Mouse (Mus musculus) right cerebral cortex, postnatal 36 days (tissue): ENCODE measurements around the gene Cd248.

Source experiments
- DNase-seq, 2 experiments: peaks; one replicate each; pipeline ENCODE4 v3.0.0; 2022; ENCODE audit warnings: low spot score in 2 of 2, mixed read lengths in 1 of 2

Gene Cd248

DNA sequence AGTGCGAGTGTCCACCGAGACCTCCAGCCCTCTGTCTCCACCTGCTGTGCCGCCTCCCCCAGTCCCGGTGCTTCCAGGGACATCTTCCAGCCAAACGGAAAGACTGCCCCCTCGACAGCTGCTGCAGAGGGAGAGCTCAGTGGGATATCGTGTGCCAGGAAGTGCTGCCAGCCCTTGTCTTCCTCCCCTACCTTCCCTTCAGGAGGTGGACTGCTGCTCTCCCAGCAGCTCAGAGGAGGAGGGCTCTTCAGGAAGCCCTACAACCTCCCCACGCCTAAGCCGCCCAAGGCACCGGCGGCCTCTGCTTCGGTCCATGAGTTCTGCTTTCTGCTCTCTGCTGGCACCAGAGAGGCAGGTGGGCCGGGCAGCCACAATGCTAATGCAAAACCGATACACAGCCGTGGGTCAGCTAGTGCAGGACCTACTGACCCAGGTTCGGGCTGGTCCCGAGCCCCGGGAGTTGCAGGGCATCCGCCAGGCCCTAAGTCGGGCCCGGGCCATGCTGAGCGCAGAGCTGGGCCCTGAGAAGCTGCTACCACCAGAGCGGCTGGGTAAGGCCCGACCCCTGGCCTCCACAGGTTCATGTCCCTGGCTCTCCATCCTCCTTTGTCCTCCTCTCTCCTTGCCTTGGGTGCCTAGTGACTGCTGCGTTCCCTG is 15.6 kb upstream of the Cd248 start:
- DNase-seq, result peak; percentile 41 to 66

- no peak for DNase-seq
These were observed 15.0 kb upstream of the Cd248 start for GRCm38 (mm10) chr19:5052853-5053252.

GRCm38 (mm10) chr19:5053909-5054308 is 14.0 kb upstream of the Cd248 start:
- no peak for DNase-seq

- no peak for DNase-seq
These were observed 11.6 kb upstream of the Cd248 start for GRCm38 (mm10) chr19:5056251-5056650.

DNA sequence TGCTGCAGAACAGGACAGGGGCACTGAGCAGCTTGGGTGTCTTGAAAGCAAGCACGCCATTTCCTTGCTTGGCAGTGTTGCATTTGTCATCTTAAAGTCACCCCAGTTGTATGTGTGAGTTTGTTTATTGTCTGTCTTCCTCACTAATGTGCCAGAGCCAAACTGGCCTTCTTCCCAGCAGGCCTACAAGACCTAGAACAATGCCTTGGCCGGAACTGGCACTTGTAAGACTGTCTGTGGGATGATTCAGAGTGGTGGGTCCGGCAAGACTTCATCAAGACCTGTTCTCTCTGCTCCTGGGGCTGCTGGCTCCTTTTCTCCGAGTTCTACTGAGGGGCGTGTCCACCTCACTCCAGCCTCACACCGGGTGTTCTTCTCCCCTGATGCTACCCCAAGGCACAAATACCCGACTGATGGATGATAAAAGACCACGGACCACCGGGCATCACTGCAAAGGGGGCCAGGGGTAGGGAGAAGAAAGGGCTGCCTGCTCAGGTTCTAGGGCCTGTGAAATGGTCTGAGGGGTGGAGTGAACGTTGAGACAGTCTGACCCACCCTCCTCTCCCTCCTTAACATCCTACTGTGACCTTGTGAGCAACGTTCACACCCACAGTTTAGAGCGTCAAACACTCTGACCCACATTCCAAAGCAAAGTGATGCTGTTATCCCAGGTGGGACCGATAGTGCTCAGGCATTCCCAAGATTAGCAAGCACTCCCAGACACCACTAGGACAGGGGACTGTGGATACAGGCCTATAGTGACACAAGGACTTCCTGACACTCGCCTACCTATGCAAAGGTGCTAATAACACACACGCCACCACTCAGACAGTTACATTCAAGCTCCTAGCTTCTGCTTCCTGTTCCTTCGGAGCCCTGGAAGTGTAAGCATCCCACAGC is 9.8 kb upstream of the Cd248 start:
- no peak for DNase-seq

- DNase-seq, result no peak
These were observed 8.8 kb upstream of the Cd248 start for GRCm38 (mm10) chr19:5058801-5059771.

DNA sequence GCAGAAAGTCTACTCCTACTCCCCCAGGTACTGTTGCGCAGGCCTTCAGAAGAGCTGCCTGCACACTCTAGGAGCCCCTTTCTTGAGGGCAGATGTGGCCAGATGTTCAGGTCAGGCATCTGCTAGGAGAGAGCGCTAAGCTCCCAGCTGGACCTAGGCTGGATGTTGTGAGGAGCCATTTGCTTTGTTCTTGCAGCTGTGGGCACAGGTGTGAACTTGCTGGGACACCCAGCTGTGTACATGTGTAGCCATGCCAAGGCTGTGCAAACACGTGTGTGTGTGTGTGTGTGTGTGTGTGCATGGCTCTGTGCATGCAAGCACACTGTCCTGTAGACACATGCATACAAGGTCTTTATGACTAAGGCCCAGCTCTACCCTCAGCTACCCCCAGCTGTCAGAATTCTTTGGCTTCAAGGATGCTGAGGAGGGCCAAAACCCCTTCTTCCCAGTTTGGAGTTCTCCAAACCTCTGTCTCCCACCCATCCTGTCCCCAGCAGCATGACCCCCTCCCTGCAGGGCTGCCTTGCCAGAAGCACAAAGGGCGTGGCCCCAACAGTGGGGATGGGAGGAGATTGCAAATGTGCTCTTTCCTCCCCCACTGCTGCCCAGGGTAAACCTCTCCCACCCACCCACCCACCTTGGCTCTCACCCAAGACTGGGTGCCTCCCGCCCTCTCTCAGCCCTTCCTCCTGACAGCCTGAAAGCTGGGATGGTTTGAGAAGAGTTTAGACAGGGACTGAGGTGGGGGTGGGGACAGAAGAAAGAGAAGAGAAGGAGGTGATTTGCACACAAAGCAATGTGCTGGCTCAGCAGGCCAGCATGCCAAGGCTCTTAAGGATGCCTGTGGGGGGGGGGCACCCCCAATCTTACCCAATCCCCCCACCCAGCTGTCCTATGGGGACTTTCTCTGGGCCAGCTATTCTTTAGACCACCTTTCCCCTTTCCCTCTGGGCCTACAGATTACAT is 7.2 kb upstream of the Cd248 start:
- DNase-seq, result no peak

DNA sequence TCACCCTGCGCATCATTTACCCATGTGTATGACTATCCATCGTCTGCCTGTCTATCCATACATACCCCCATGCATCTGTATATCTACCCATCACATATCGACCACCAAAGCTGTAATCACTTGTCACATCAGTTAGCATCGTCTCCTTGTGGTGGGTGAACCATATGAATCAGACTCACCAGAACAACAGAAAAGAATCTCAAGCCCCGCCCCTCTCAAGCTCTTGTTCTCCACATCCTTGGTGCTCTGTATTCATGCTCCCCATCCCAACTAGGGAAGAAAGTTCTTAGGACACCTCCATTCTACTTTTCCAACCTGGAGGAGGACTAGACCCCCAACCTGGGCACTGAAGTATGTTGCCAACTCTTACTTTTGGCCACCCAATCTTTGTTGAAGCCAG is 5.8 kb upstream of the Cd248 start:
- DNase-seq, result no peak

GRCm38 (mm10) chr19:5062446-5062845 is 5.4 kb upstream of the Cd248 start:
- no peak for DNase-seq

DNA sequence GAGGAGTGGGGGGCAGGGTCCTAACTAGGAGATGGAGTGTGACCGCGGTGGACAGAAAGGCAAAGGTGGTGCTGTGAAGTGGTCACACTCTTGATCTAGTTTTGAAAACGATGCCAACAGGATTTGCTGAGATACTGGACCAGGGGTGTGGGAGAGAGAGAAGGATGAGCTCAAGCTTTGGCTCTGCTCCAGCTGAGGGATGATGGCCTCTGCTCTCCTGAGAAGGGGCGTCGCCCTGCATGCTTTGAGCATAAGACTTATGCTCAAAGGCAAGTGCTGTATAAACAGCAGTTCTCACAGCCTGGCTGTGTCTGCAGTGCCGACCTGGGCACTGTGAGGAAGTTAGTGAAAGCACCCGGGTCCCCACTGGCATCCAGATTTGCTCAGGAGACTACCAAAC is 2.8 kb upstream of the Cd248 start:
- no peak for DNase-seq

DNA sequence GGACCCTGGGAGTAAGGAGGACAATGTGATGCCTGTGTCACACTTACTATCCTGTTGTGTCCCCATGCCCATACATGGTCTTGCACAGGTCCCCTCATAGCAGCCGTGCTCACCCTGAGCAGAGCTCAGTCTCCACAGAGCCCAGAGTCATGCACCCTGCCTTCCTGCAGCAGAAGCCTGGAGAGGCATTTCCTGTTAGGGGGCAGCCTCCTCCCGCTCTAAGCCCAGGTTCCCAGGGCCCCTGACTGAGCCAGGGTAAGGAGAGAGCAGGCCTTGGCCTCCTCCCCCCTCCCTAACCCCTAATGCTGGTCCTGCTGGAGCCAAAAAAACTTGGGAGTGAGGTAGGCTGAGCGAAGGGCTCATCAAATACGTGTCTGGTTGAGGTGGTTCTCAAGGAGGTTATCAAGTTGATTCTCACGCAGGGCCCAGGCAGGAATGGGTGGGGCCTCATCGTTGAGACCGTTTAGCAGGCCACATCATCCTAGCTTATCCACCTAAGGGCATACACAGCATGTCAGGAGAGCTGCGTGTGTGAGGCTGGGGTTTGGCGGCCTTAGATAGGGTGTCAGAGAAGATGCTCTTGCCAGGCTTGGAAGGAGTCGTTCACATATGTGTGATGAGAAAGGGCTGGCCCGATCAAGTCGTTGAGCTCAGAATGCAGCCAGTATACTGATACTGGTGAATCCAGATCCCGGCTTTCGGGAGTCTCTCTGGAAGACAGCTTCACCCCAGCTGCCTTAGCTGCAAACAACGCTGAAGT is 658 bp upstream of the Cd248 start:
- no peak for DNase-seq

GRCm38 (mm10) chr19:5068570-5069234 is 824 bp downstream of the Cd248 start:
- DNase-seq, result no peak

DNA sequence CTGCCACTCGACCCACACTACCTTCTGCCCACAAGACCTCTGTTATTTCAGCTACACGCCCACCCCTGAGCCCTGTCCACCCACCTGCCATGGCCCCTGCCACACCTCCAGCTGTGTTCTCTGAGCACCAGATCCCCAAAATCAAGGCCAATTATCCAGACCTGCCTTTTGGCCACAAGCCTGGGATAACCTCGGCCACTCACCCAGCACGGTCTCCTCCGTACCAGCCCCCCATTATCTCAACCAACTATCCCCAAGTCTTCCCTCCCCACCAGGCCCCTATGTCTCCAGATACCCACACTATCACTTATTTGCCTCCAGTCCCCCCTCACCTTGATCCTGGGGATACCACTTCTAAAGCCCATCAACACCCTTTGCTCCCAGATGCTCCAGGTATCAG is 1.6 kb downstream of the Cd248 start:
- no peak for DNase-seq

- no peak for DNase-seq
These were observed 2.1 kb downstream of the Cd248 start for GRCm38 (mm10) chr19:5069978-5070377.

GRCm38 (mm10) chr19:5071077-5071476 is 3.2 kb downstream of the Cd248 start:
- no peak for DNase-seq

DNA sequence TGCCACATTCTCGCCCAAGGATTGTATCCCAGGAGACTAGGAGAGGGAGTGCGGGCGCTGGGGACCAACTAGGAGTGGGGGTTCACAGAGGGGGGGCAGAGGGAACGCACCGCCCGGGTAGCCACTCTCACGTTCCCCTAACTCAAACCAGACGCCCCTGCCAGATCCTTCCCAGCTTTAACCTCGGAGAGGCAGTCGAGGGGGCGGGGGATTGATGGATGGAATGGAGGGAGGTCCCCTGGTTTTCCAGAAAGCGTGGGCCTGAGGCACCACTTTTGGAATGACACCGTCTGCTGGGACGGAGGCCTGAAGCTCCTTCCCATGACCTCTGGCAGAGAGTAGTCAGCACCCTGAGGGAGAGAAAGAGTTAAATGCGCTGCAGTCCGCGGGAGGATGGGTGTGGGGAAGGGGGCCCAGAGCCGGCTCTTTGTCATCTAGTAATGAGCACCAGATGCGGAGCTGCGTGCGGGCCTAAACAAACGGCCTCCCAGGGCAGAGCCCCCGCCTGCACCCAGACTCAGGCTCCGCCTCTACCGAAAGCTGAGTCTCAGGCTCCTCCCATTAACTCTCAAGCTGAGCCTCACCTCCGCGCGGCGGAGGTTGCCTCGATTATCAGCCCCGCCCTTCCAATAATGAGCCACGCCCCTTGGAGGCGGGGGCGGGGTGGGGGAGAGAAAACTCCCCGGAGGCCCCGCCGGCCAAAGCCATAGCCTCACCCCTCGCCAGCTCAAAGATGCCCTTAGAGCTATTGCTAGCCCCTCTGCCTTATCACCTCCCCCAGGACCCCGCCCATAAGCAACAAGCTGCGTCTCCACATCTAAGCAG is 3.9 kb downstream of the Cd248 start:
- no peak for DNase-seq

DNA sequence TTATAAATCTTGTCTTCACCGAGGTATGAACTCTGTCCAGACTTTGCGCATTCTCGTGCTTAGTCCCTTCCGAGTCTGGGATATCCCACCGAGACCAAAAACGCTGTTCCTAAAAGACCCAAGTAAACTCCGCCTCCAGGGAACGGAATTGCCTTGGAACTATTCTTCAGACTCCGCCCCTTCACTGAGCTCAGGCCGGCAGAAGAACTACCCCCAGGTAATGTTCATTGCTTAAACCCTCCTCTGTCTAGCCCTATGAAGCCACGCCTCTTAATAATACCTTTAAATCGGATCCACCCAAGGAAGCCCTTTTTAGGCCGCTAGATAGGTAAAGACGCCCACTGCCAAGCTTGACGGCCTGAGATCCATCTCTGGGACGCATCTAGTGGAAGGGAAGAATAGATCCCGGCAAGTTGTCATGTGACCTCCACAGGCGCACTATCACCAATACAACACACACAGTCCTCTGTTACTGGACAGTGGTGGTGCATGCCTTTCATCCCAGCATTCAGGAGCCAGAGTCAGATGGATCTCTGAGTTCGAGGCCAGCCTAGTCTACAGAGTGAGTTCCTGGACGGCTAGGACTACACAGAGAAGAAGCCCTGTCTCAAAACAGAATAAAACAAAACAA is 4.6 kb downstream of the Cd248 start:
- DNase-seq, result no peak

DNA sequence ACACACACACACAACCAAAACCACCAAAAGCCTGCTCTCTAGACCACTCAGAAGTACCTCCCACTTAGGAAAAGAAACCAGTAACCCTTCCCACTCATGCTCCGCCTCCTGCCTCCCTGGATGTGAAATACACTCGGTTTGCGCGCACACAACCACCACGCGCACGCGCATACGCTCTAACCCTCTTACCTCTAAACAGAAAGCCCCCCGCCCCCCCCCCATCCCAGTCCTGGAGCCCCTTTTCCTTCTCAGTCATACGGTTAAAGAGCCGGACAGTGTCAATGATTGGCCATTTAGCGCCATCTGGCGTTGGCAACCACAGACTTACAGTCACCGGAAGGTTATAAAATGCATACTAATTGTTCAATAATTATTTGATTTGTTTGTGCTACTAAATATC is 5.2 kb downstream of the Cd248 start:
- DNase-seq, result no peak
